Mouse (Mus musculus) megakaryocyte, embryonic 14.5 days (primary cell): ENCODE measurements around the gene Ptpre.

Experiments
- FLI1 ChIP-seq: IDR thresholded peaks from 2 replicates; pipeline ENCODE4 v1.6.1; 2012; ENCODE audit warnings: low read length, inconsistent platforms, mixed read lengths
- GATA1 ChIP-seq: IDR thresholded peaks from 3 replicates; pipeline ENCODE4 v1.6.1; 2012; ENCODE audit warnings: mixed read lengths, low read length, inconsistent platforms, borderline replicate concordance

- TF ChIP-seq GATA1, result no peak
- TF ChIP-seq FLI1, result no peak
Measured at GRCm38 (mm10) chr7:135639361-135639760, 102.1 kb downstream of the Ptpre start.
